Mouse (Mus musculus): Measurements from ENCODE around the gene Nacad. TPM values are rescaled to one million over a fixed set of nuclear protein-coding genes. Genes with fewer than 3 reads are reported as not detected.

Nacad gene
- polyA plus RNA-seq, 1 experiment from 2014 or later, result 110 TPM

DNA sequence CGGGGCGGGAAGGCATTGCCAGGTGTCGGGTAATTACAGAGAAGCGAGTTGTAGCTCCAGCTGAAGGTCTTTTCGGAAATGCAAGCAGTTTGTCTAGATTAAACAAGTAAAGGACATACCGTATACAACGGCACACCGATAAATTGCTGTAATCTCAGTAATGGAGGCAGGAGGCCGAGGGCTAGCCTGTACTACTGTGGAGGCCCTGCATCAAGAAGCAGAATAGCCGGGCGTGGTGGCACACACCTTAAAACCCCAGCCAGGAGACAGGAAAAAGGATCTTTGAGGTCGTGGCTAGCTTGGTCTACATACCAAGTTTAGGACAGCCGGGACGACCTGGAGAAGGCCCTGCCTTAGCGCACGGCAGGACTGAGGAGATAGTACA is 20.5 kb upstream of the Nacad start:
- no peaks in the 10 kb centered on the region for H3K9me3 ChIP-seq
- peak overlapping the region; percentile 79 for H3K4me2 ChIP-seq
- H3K27me3 ChIP-seq, result no peaks in the 10 kb centered on the region
- 15% methylated on average over 16 of the region's 16 CpGs for WGBS
- peak; percentile 48 for ATAC-seq (ENCODE audit: low read depth)
- peaks cover 31% of the 10 kb centered on the region for H3K36me3 ChIP-seq
- H3K4me3 ChIP-seq, result peak overlapping the region; percentile 68
- H3K4me1 ChIP-seq (replicated peaks), result peaks cover 33% of the 10 kb centered on the region
- peak overlapping the region; percentile 84 for H3K9ac ChIP-seq
- H3K27ac ChIP-seq (replicated peaks), result peak overlapping the region; percentile 89

GRCm38 (mm10) chr11:6625478-6626387 is 19.9 kb upstream of the Nacad start, which contains the start of gene Tbrg4:
Gene Tbrg4 (minus strand): TSS chr11:6626067.
- no peaks in the 10 kb centered on the region for H3K9me3 ChIP-seq
- H3K27me3 ChIP-seq, result no peaks in the 10 kb centered on the region
- H3K4me2 ChIP-seq, result peak within 1 kb of the TSS; percentile 79
- peak; percentile 95 for ATAC-seq (ENCODE audit: low read depth)
- peak within 1 kb of the TSS; percentile 68 for H3K4me3 ChIP-seq
- peak within 1 kb of the TSS; percentile 89 for H3K27ac ChIP-seq (replicated peaks)
- peaks cover 33% of the 10 kb centered on the region for H3K4me1 ChIP-seq (replicated peaks)
- H3K9ac ChIP-seq, result peak within 1 kb of the TSS; percentile 84
- peaks cover 37% of the 10 kb centered on the region for H3K36me3 ChIP-seq
- WGBS, result 1% methylated on average over 65 of the region's 66 CpGs

DNA sequence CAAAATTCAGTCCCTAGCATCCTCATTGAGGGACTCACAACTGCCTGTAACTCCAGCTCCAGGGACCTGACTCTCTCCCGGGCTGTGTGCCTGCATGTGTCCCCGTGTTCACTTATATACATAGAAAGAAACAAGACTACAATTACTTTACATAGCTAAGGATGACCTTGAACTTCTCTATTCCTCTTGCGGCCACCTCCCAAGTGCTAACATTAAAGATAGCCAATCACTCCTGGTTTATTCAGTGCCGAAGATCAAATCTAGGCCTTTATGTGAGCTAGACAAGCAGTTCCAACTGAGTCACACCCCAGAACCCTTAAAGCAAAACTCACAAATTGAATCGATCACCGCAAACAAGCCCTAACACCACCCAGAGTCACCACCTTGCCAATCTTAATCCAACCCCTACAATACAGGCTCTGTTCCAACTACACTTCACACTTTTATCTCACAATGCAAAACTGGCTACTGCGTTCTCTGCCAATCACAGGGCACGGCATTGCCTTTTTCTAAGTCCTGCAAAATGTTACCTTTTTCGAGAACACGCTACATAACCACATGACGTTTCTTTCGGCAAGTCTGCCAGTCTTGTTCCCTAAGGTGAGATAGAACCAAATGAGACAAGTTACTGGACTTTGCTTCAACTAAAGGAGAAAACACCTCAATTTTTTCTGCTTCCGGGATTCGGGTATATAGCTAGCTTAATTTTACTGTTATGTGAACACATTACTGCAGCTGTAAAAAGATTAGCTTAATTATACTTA is 18.9 kb upstream of the Nacad start:
- Histone ChIP-seq H3K4me1 (replicated peaks) (peaks cover 33% of the 10 kb centered on the region), H3K36me3 (peaks cover 47% of the 10 kb centered on the region), H3K27ac (replicated peaks) (no peak overlapping the region), H3K4me3 (peak overlapping the region; percentile 68), H3K9ac (peak overlapping the region; percentile 84), H3K27me3 (no peaks in the 10 kb centered on the region), H3K9me3 (no peaks in the 10 kb centered on the region), H3K4me2 (peak overlapping the region; percentile 79)
- ATAC-seq (ENCODE audit: low read depth), result no peak
- 73% methylated on average over 14 of the region's 14 CpGs for WGBS

- Histone ChIP-seq H3K36me3 (peaks cover 58% of the 10 kb centered on the region), H3K4me3 (no peak overlapping the region), H3K4me1 (replicated peaks) (peaks cover 33% of the 10 kb centered on the region), H3K4me2 (peak overlapping the region; percentile 79; the same call in 1 of the 2 replicates), H3K27ac (replicated peaks) (no peak overlapping the region), H3K27me3 (no peaks in the 10 kb centered on the region), H3K9me3 (no peaks in the 10 kb centered on the region), H3K9ac (no peak overlapping the region)
- no peak for ATAC-seq (ENCODE audit: low read depth)
- WGBS, result 93% methylated on average over 10 of the region's 10 CpGs
Observed at GRCm38 (mm10) chr11:6623704-6624103, 17.9 kb upstream of the Nacad start.

GRCm38 (mm10) chr11:6615250-6616205 is 9.7 kb upstream of the Nacad start:
- Histone ChIP-seq H3K36me3 (peaks cover 82% of the 10 kb centered on the region), H3K9ac (no peak overlapping the region)
- 93% methylated on average over 12 of the region's 12 CpGs for WGBS

GRCm38 (mm10) chr11:6605021-6605481 is 802 bp downstream of the Nacad start:
- peak; percentile 3; the same call in 1 of the 2 replicates for ATAC-seq (ENCODE audit: low read depth)
- H3K4me1 ChIP-seq (replicated peaks), result peaks cover 76% of the 10 kb centered on the region
- peak overlapping the region; percentile 71 for H3K4me3 ChIP-seq
- H3K27me3 ChIP-seq, result no peaks in the 10 kb centered on the region
- WGBS, result 9% methylated on average over 13 of the region's 13 CpGs
- no peaks in the 10 kb centered on the region for H3K9me3 ChIP-seq
- H3K27ac ChIP-seq (replicated peaks), result peak overlapping the region; percentile 99
- peaks cover 30% of the 10 kb centered on the region for H3K36me3 ChIP-seq
- H3K4me2 ChIP-seq, result peak overlapping the region; percentile 98
- H3K9ac ChIP-seq, result peak overlapping the region; percentile 90

More at GRCm38 (mm10) chr11:6615250-6616205, 9.7 kb upstream of the Nacad start:
- H3K27ac ChIP-seq (replicated peaks), result no peak overlapping the region
- H3K27me3 ChIP-seq, result no peaks in the 10 kb centered on the region
- H3K4me1 ChIP-seq (replicated peaks), result no peaks in the 10 kb centered on the region
- ATAC-seq (ENCODE audit: low read depth), result no peak
- H3K9me3 ChIP-seq, result no peaks in the 10 kb centered on the region
- H3K4me3 ChIP-seq, result no peak overlapping the region
- no peak overlapping the region for H3K4me2 ChIP-seq

- peak overlapping the region; percentile 71 for H3K4me3 ChIP-seq
- peak overlapping the region; percentile 99 for H3K27ac ChIP-seq (replicated peaks)
- no peaks in the 10 kb centered on the region for H3K27me3 ChIP-seq
- peaks cover 80% of the 10 kb centered on the region for H3K4me1 ChIP-seq (replicated peaks)
- no peak for ATAC-seq (ENCODE audit: low read depth)
- H3K9ac ChIP-seq, result peak overlapping the region; percentile 90
- peak overlapping the region; percentile 98 for H3K4me2 ChIP-seq
- peaks cover 33% of the 10 kb centered on the region for H3K36me3 ChIP-seq
- H3K9me3 ChIP-seq, result no peaks in the 10 kb centered on the region
Observed at GRCm38 (mm10) chr11:6604604-6604936, 1.3 kb downstream of the Nacad start.

GRCm38 (mm10) chr11:6603887-6604603 is 1.8 kb downstream of the Nacad start:
- H3K4me1 ChIP-seq (replicated peaks), result peaks cover 86% of the 10 kb centered on the region
- H3K4me2 ChIP-seq, result peak overlapping the region; percentile 98
- no peaks in the 10 kb centered on the region for H3K27me3 ChIP-seq
- H3K9me3 ChIP-seq, result no peaks in the 10 kb centered on the region
- H3K36me3 ChIP-seq, result peaks cover 33% of the 10 kb centered on the region
- H3K4me3 ChIP-seq, result peak overlapping the region; percentile 71
- peak; percentile 40 for ATAC-seq (ENCODE audit: low read depth)
- H3K9ac ChIP-seq, result peak overlapping the region; percentile 90
- peak overlapping the region; percentile 99 for H3K27ac ChIP-seq (replicated peaks)
- WGBS, result 10% methylated on average over 12 of the region's 12 CpGs

DNA sequence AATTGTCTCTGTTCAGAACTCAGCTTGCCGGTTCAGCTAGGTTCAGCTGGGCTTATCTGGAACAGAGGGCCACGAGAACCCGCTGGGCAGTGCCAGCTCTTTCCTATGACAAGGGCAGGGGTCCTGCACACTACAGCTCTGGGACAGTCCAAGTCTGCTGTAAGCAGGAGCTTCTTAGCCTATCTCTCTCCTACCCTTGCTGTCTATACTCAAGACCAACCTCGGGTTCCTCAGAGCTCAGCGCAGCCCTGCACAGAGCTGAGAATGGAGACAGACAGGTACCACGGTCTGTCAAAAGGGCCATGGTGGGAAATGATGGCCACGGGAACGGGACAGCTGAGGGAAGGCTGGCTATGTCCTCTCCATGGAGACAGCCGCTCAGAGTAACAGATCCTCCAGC is 2.6 kb downstream of the Nacad start:
- H3K4me2 ChIP-seq, result peak overlapping the region; percentile 98
- peaks cover 94% of the 10 kb centered on the region for H3K4me1 ChIP-seq (replicated peaks)
- no peaks in the 10 kb centered on the region for H3K27me3 ChIP-seq
- 79% methylated on average over 9 of the region's 9 CpGs for WGBS
- H3K4me3 ChIP-seq, result peak overlapping the region; percentile 71
- H3K9ac ChIP-seq, result peak overlapping the region; percentile 90
- no peaks in the 10 kb centered on the region for H3K9me3 ChIP-seq
- ATAC-seq (ENCODE audit: low read depth), result no peak
- peaks cover 34% of the 10 kb centered on the region for H3K36me3 ChIP-seq
- peak overlapping the region; percentile 99 for H3K27ac ChIP-seq (replicated peaks)

- no peak for ATAC-seq (ENCODE audit: low read depth)
- Histone ChIP-seq H3K4me2 (peak overlapping the region; percentile 98), H3K4me3 (peak overlapping the region; percentile 71), H3K36me3 (peaks cover 39% of the 10 kb centered on the region), H3K27ac (replicated peaks) (no peak overlapping the region), H3K9ac (peak overlapping the region; percentile 90), H3K9me3 (no peaks in the 10 kb centered on the region), H3K4me1 (replicated peaks) (peaks cover 99% of the 10 kb centered on the region), H3K27me3 (no peaks in the 10 kb centered on the region)
- 83% methylated on average over 9 of the region's 9 CpGs for WGBS
Observed at GRCm38 (mm10) chr11:6602662-6603061, 3.2 kb downstream of the Nacad start.
